Mouse (Mus musculus) testis, adult 2 months (tissue): ENCODE results near the gene Prr19. TPM values are rescaled to one million over a fixed set of nuclear protein-coding genes. Genes with fewer than 3 reads are reported as not detected.
"Not testable (repeated sequence)": the region's sequence is repeated elsewhere in the genome, so short reads cannot be mapped to it uniquely, and the experiment has no call there.

ENCODE experiments used
- H3K27ac ChIP-seq: fragments of 200-500 bp; 2 replicates; pipeline ENCODE4 v1.5.1; 2012; ENCODE audit warnings: low read depth, low read length; ENCODE audit not compliant: control insufficient read depth, insufficient read depth
- H3K27me3 ChIP-seq: fragments of 200-500 bp; 2 replicates; pipeline ENCODE4 v1.6.1; 2012; ENCODE audit warnings: mild to moderate bottlenecking, low read length, moderate library complexity; ENCODE audit not compliant: control insufficient read depth, insufficient read depth
- H3K36me3 ChIP-seq: fragments of 200-500 bp; 2 replicates; pipeline ENCODE4 v1.6.1; 2012; ENCODE audit warnings: mild to moderate bottlenecking, low read length; ENCODE audit not compliant: control insufficient read depth, insufficient read depth
- H3K4me1 ChIP-seq: fragments of 200-500 bp; 2 replicates; pipeline ENCODE4 v1.6.1; 2012; ENCODE audit warnings: low read length; ENCODE audit not compliant: control insufficient read depth, insufficient read depth
- H3K4me3 ChIP-seq: fragments of 200-500 bp; 2 replicates; pipeline ENCODE4 v1.5.1; 2012; ENCODE audit warnings: low read depth, mild to moderate bottlenecking, low read length, moderate library complexity, mixed read lengths; ENCODE audit not compliant: control insufficient read depth
- CTCF ChIP-seq: fragments of 200-500 bp; IDR thresholded peaks from 2 replicates; pipeline ENCODE4 v1.5.1; 2012; ENCODE audit warnings: low read depth, mild to moderate bottlenecking, inconsistent platforms, low read length, moderate library complexity; ENCODE audit not compliant: control insufficient read depth, insufficient read depth, insufficient replicate concordance
- POLR2A ChIP-seq: fragments of 200-500 bp; IDR thresholded peaks from 2 replicates; pipeline ENCODE4 v1.6.1; 2012; ENCODE audit warnings: low read depth, mild to moderate bottlenecking, inconsistent platforms, low read length, moderate library complexity; ENCODE audit not compliant: control insufficient read depth
- polyA plus RNA-seq: library from polyadenylated mRNA; depleted of rRNA; stranded (reverse); fragments of >200 nt; gene quantifications from 2 replicates; pipeline ENCODE4 v1.2.3, GENCODE M21; 2012

Gene Prr19
- polyA plus RNA-seq, 1 experiment, result 83.0 TPM

GRCm38 (mm10) chr7:25316532-25317445, 15.6 kb downstream of the Prr19 start, which contains the start of gene Megf8:
Megf8 (plus strand) TSS chr7:25317164.
- peak within 1 kb of the TSS; percentile 53 for H3K27ac ChIP-seq
- TF ChIP-seq CTCF, result peak; percentile 36; the same call in 1 of the 2 replicates
- TF ChIP-seq POLR2A, result peak; percentile 63
- H3K4me1 ChIP-seq, result peaks cover 26% of the 10 kb centered on the region
- no peaks in the 10 kb centered on the region; the same call in 1 of the 2 replicates for H3K27me3 ChIP-seq
- no peaks in the 10 kb centered on the region for H3K36me3 ChIP-seq
- peak within 1 kb of the TSS; percentile 81 for H3K4me3 ChIP-seq

- Histone ChIP-seq H3K4me1 (peaks cover 29% of the 10 kb centered on the region), H3K27ac (peak overlapping the region; percentile 53), H3K27me3 (no peaks in the 10 kb centered on the region; the same call in 1 of the 2 replicates), H3K36me3 (no peaks in the 10 kb centered on the region), H3K4me3 (peak overlapping the region; percentile 81)
- no peak for TF ChIP-seq POLR2A
- TF ChIP-seq CTCF, result no peak
Observed at GRCm38 (mm10) chr7:25317446-25317999, 16.3 kb downstream of the Prr19 start.

- H3K27ac ChIP-seq, result peak overlapping the region; percentile 79; the same call in 1 of the 2 replicates
- TF ChIP-seq CTCF (no peak), POLR2A (no peak)
- H3K4me3 ChIP-seq, result no peak overlapping the region
- H3K4me1 ChIP-seq, result peaks cover 20% of the 10 kb centered on the region
- H3K27me3 ChIP-seq, result no peaks in the 10 kb centered on the region
- no peaks in the 10 kb centered on the region for H3K36me3 ChIP-seq
Observed at GRCm38 (mm10) chr7:25322058-25322484, 20.9 kb downstream of the Prr19 start.

GRCm38 (mm10) chr7:25323219-25323618, 22.0 kb downstream of the Prr19 start:
- Histone ChIP-seq H3K27me3 (no peaks in the 10 kb centered on the region), H3K27ac (no peak overlapping the region), H3K4me3 (no peak overlapping the region), H3K36me3 (no peaks in the 10 kb centered on the region), H3K4me1 (peaks cover 14% of the 10 kb centered on the region)
- TF ChIP-seq POLR2A, result no peak
- no peak for TF ChIP-seq CTCF

GRCm38 (mm10) chr7:25325431-25325830, 24.2 kb downstream of the Prr19 start:
- H3K27ac ChIP-seq, H3K36me3 ChIP-seq, H3K27me3 ChIP-seq, H3K4me3 ChIP-seq: not testable (repeated sequence)
- peaks cover 14% of the 10 kb centered on the region for H3K4me1 ChIP-seq

- Histone ChIP-seq H3K36me3 (no peaks in the 10 kb centered on the region), H3K4me1 (peaks cover 12% of the 10 kb centered on the region), H3K27ac (no peak overlapping the region), H3K27me3 (no peaks in the 10 kb centered on the region), H3K4me3 (no peak overlapping the region)
- TF ChIP-seq CTCF (no peak), POLR2A (no peak)
Observed at GRCm38 (mm10) chr7:25326233-25326632, 25.0 kb downstream of the Prr19 start.

- Histone ChIP-seq H3K27ac (no peak overlapping the region), H3K4me1 (peaks cover 4% of the 10 kb centered on the region), H3K36me3 (no peaks in the 10 kb centered on the region), H3K27me3 (no peaks in the 10 kb centered on the region), H3K4me3 (no peak overlapping the region)
- TF ChIP-seq CTCF (peak; percentile 80; the same call in 1 of the 2 replicates), POLR2A (no peak)
Observed at GRCm38 (mm10) chr7:25333596-25334307, 32.5 kb downstream of the Prr19 start.
